Mouse (Mus musculus): ENCODE results near the gene Pih1d1.

GRCm38 (mm10) chr7:45112529-45112928 lies 41.6 kb upstream of the Pih1d1 start:
- TF ChIP-seq GATA1 (IDR thresholded peaks at IDR 0.05; ENCODE audit: low read length) (no peak), TAL1 (IDR thresholded peaks at IDR 0.05; ENCODE audit: low read length) (no peak)
